Mouse (Mus musculus) effector memory CD4-positive, alpha-beta T cell, adult 5 months (primary cell): ENCODE data around the gene Cerk. TPM values are rescaled to one million over a fixed set of nuclear protein-coding genes. Genes with fewer than 3 reads are reported as not detected.

Source experiments
- polyA plus RNA-seq: library from polyadenylated mRNA; unstranded; fragments of 100-300 nt; shearing (Covaris generic); gene quantifications from one replicate; pipeline ENCODE4 v1.2.1, GENCODE M21; 2017

The Cerk gene
- polyA plus RNA-seq = 2.9 TPM

DNA sequence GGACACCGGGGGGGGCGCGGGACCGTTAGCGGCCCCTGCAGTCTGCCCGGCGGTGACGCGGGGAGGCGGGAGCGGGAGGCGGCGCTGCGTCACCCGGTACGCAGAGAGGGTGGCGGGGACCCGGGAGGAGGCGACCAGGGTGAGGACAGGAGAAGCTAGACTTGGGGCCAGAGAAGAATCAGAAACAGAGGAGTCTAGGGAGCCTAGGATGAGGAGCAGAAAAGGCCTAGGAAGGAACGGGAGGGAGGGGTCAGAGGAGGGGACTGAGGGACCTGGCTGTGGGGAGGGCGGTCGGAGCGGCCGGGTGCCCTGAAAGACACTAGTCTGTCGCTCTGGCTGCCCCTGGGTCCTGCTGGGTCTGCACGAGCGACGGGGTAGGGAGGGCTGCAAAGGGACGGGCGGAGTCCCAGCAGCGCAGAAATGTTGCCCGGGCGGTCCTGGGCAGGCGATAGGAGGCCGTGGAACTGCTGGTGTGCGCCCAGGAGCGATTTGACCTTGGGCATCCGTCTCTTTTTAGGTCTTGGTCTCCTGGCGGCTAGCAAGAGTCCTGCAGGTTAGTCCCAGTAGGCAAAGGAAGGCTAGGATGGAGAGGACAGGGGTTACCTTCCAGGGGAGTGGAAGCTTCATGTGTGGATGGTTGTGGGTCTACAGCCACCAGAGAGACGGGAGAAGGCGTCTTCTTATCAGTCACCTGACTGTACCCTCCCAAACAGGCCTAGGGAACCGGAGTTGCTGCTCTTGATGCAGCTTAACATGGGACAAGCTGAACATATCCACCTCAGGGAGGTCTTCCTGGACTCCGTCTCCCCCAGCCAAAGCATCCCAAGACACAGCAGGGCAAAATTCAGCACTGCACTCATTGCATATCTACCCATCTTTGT, at the start of gene Cerk:
Cerk (minus strand) TSS at position 453 of the 881 bp plus-strand sequence.

GRCm38 (mm10) chr15:86213753-86214548, 28.0 kb upstream of the Cerk start, which contains the start of gene Tbc1d22a:
Gene Tbc1d22a, plus strand, starts transcription at chr15:86214459.

Other genes with a start within 250 kb of the Cerk start
- gene Celsr1, start 152.4 kb downstream of the Cerk start, polyA plus RNA-seq = 11.5 TPM
- gene Gramd4, start 128.4 kb downstream of the Cerk start, polyA plus RNA-seq = 122 TPM
- gene Tbc1d22a, start 28.3 kb upstream of the Cerk start, polyA plus RNA-seq = 20.9 TPM